9 mouse cellular contexts compared by ENCODE assay signal in genomic region chr5:119246824-119247223, GRCm38 (mm10).
DNase-seq lines count a peak whose midpoint lies in the region; ATAC-seq lines count a peak whose summit lies in the region.
"Had no signal": no experiment of that assay in that cellular context is flagged by ENCODE, and none has a peak within 500 bp of the region (broad histone marks: within the 10 kb centered on the region; RNA-seq: fewer than 3 reads in every experiment).

No protein-coding gene starts in this region.

- WGBS in midbrain, embryonic 14.5 days, result 72% methylated on average over 10 of the region's 10 CpGs
- 60% methylated on average over 10 of the region's 10 CpGs for WGBS in liver, embryonic 12.5 days (ENCODE audit: insufficient replicate concordance)

- H3K27me3 ChIP-seq in midbrain, embryonic 14.5 days (ENCODE audit: control insufficient read depth, insufficient read depth, low read length), result no peaks in the 10 kb centered on the region
- no peaks in the 10 kb centered on the region for H3K27me3 ChIP-seq in liver, embryonic 12.5 days (replicated peaks)

- ATAC-seq in midbrain, embryonic 14.5 days (ENCODE audit: low FRiP score, low TSS enrichment), result no peak
- no peak for ATAC-seq in liver, embryonic 12.5 days

- H3K36me3 ChIP-seq in midbrain, embryonic 14.5 days (ENCODE audit: control insufficient read depth, insufficient read depth, low read length), result no peaks in the 10 kb centered on the region
- no peaks in the 10 kb centered on the region for H3K36me3 ChIP-seq in liver, embryonic 12.5 days
- H3K36me3 ChIP-seq: limb, embryonic 15.5 days had no signal

- H3K4me2 ChIP-seq in midbrain, embryonic 14.5 days (ENCODE audit: low read length), result no peak overlapping the region
- H3K4me2 ChIP-seq in liver, embryonic 12.5 days, result no peak overlapping the region
- H3K4me2 ChIP-seq: limb, embryonic 15.5 days had no signal

- no peaks in the 10 kb centered on the region for H3K9me3 ChIP-seq in midbrain, embryonic 14.5 days (ENCODE audit: control insufficient read depth, low read length)
- no peaks in the 10 kb centered on the region for H3K9me3 ChIP-seq in liver, embryonic 12.5 days (replicated peaks)
- H3K9me3 ChIP-seq: limb, embryonic 15.5 days had no signal

- H3K27ac ChIP-seq in midbrain, embryonic 14.5 days (replicated peaks; ENCODE audit: low read depth, low read length), result no peak overlapping the region
- no peak overlapping the region for H3K27ac ChIP-seq in liver, embryonic 12.5 days
- H3K27ac ChIP-seq: limb, embryonic 15.5 days had no signal

- H3K9ac ChIP-seq in midbrain, embryonic 14.5 days (replicated peaks; ENCODE audit: low read length), result no peak overlapping the region
- H3K9ac ChIP-seq in liver, embryonic 12.5 days, result no peak overlapping the region
- H3K9ac ChIP-seq: limb, embryonic 15.5 days had no signal

- no peaks in the 10 kb centered on the region for H3K4me1 ChIP-seq in midbrain, embryonic 14.5 days (ENCODE audit: control insufficient read depth, insufficient read depth, low read length)
- no peaks in the 10 kb centered on the region for H3K4me1 ChIP-seq in liver, embryonic 12.5 days

- peak; percentile 17 for DNase-seq in kidney, adult 9 months
- DNase-seq in kidney, adult 18-20 months, result no peak
- DNase-seq in heart, adult 8-10 months (ENCODE audit: low spot score), result peak; percentile 55
- peak; percentile 35 to 55 for DNase-seq in layer of hippocampus, postnatal 14 days (ENCODE audit: low spot score in 2 of 2)
- peak; percentile 73 to 74 for DNase-seq in right cerebral cortex, adult 2 months (ENCODE audit: low spot score in 2 of 2)
- no peak for DNase-seq in thymus, postnatal 10 days (ENCODE audit: low spot score in 2 of 2)
- no peak for DNase-seq in midbrain, embryonic 14.5 days

- no peak overlapping the region for H3K4me3 ChIP-seq in midbrain, embryonic 14.5 days (replicated peaks; ENCODE audit: low read depth, low read length)
- no peak overlapping the region for H3K4me3 ChIP-seq in liver, embryonic 12.5 days
- H3K4me3 ChIP-seq: limb, embryonic 15.5 days had no signal

Comparison
In these comparisons a context has a peak if more than half of its experiments do, and no peak if none do; other contexts are left out.
1. DNase-seq: peak in kidney, adult 9 months (single experiment), heart, adult 8-10 months (single experiment), layer of hippocampus, postnatal 14 days (2 of 2) and right cerebral cortex, adult 2 months (2 of 2); none in kidney, adult 18-20 months (single experiment), thymus, postnatal 10 days (0 of 2) and midbrain, embryonic 14.5 days (single experiment).